Mouse (Mus musculus): ENCODE measurements around the gene Kcnmb4. TPM values are rescaled to one million over a fixed set of nuclear protein-coding genes. Genes with fewer than 3 reads are reported as not detected.

Gene Kcnmb4
- polyA plus RNA-seq, 1 experiment from 2014 or later: 1.5 TPM

GRCm38 (mm10) chr10:116444826-116445225, 28.9 kb downstream of the Kcnmb4 start:
- TF ChIP-seq CTCF (IDR thresholded peaks at IDR 0.05; ENCODE audit: low read depth): no peak
- Histone ChIP-seq H3K4me2 (ENCODE audit: low read length) (no peak overlapping the region), H3K36me3 (ENCODE audit: insufficient read depth, low read length) (no peaks in the 10 kb centered on the region), H3K27ac (no peak overlapping the region), H3K4me3 (replicated peaks; ENCODE audit: low read depth, low read length) (no peak overlapping the region), H3K27me3 (ENCODE audit: insufficient read depth, low read length) (no peaks in the 10 kb centered on the region), H3K4me1 (replicated peaks; ENCODE audit: insufficient read depth, low read length) (no peaks in the 10 kb centered on the region), H3K9ac (ENCODE audit: low read depth, low read length) (no peak overlapping the region), H3K9me3 (replicated peaks; ENCODE audit: low read length) (no peaks in the 10 kb centered on the region)
- no peak for DNase-seq (ENCODE audit: low spot score)
- 95% methylated on average over 8 of the region's 8 CpGs for WGBS
- no peak for ATAC-seq (replicated peaks; ENCODE audit: low FRiP score, low read depth)

DNA sequence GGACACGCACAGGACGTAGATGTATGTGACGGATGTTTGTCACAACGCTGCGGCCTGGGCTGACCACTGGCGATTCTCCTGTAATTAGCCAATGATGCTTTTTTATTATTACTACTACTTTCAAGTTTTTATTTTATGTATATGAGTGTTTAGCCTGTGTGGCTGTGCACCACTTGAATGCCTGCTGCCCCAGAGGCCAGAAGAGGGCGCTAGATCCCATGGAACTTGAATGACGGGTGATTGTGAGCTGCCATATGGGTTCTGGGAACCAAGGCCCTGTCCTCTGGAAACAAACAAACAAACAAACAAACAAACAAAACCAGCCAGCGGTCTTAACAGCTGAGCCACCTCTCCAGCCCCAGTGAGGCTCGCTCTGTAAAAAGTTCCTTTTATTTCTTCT, 29.3 kb downstream of the Kcnmb4 start:
- no peaks in the 10 kb centered on the region for H3K36me3 ChIP-seq (ENCODE audit: insufficient read depth, low read length)
- ATAC-seq (replicated peaks; ENCODE audit: low FRiP score, low read depth): no peak

DNA sequence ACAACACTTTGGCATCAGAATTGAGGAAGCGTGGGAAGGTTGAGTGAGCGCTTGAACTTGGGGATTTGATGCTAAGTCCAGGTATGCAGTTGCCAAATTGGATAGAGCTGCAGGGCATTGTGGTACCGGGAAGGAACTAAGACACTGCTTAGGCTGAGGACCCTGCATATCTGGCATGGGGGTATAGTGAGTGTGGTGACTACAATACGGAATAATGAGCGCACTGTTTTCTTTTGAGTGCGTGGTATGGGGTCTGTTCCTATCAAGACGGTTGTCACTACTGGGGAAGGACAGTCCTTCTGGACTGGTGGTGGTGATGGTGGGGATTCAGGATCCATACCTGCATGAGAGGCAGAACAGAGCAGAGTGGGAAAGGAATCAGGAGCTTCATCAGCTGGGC, 32.7 kb downstream of the Kcnmb4 start:
- DNase-seq (ENCODE audit: low spot score) (no peak), ATAC-seq (replicated peaks; ENCODE audit: low FRiP score, low read depth) (no peak)
- TF ChIP-seq CTCF (IDR thresholded peaks at IDR 0.05; ENCODE audit: low read depth): no peak
- H3K36me3 ChIP-seq (ENCODE audit: insufficient read depth, low read length): no peaks in the 10 kb centered on the region
- no peaks in the 10 kb centered on the region for H3K27me3 ChIP-seq (ENCODE audit: insufficient read depth, low read length)
- no peak overlapping the region for H3K4me3 ChIP-seq (replicated peaks; ENCODE audit: low read depth, low read length)
- WGBS: 93% methylated on average over 7 of the region's 7 CpGs
- no peak overlapping the region for H3K27ac ChIP-seq
- H3K4me1 ChIP-seq (replicated peaks; ENCODE audit: insufficient read depth, low read length): no peaks in the 10 kb centered on the region
- H3K9me3 ChIP-seq (replicated peaks; ENCODE audit: low read length): peaks cover 5% of the 10 kb centered on the region; the same call in 1 of the 2 replicates
- H3K4me2 ChIP-seq (ENCODE audit: low read length): no peak overlapping the region
- no peak overlapping the region for H3K9ac ChIP-seq (ENCODE audit: low read depth, low read length)

More for the DNA sequence above, 29.3 kb downstream of the Kcnmb4 start:
- H3K27me3 ChIP-seq (ENCODE audit: insufficient read depth, low read length): no peaks in the 10 kb centered on the region
- no peaks in the 10 kb centered on the region for H3K9me3 ChIP-seq (replicated peaks; ENCODE audit: low read length)
- WGBS: 94% methylated on average over 10 of the region's 10 CpGs
- no peak overlapping the region for H3K27ac ChIP-seq
- H3K4me2 ChIP-seq (ENCODE audit: low read length): no peak overlapping the region
- no peak for TF ChIP-seq CTCF (IDR thresholded peaks at IDR 0.05; ENCODE audit: low read depth)
- DNase-seq (ENCODE audit: low spot score): no peak
- no peak overlapping the region for H3K9ac ChIP-seq (ENCODE audit: low read depth, low read length)
- no peak overlapping the region for H3K4me3 ChIP-seq (replicated peaks; ENCODE audit: low read depth, low read length)
- no peaks in the 10 kb centered on the region for H3K4me1 ChIP-seq (replicated peaks; ENCODE audit: insufficient read depth, low read length)

DNA sequence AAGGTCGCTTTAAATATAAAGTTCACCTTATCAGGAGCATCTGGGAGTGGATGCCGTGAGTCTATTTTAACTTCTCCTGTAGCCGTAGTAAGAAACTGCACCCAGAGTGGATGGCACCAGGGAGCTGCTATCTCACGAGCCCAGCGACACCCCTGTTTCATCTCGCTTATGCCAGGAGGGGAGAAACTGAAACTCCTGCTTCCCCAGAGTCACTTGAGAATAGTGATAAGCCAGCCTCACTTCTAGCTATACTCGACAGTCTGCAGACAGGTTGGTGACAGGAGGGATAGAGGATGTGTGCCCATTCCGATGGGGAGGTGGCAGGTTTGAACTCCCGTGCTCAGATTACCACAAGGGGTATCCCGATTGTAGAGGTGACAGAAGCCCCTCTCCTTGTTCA, 33.6 kb downstream of the Kcnmb4 start:
- H3K9me3 ChIP-seq (replicated peaks; ENCODE audit: low read length): peaks cover 5% of the 10 kb centered on the region; the same call in 1 of the 2 replicates
- 79% methylated on average over 10 of the region's 10 CpGs for WGBS
- no peaks in the 10 kb centered on the region for H3K36me3 ChIP-seq (ENCODE audit: insufficient read depth, low read length)
- H3K9ac ChIP-seq (ENCODE audit: low read depth, low read length): no peak overlapping the region
- H3K27me3 ChIP-seq (ENCODE audit: insufficient read depth, low read length): no peaks in the 10 kb centered on the region
- no peak for ATAC-seq (replicated peaks; ENCODE audit: low FRiP score, low read depth)
- no peak for TF ChIP-seq CTCF (IDR thresholded peaks at IDR 0.05; ENCODE audit: low read depth)
- H3K27ac ChIP-seq: no peak overlapping the region
- no peak overlapping the region for H3K4me3 ChIP-seq (replicated peaks; ENCODE audit: low read depth, low read length)
- no peaks in the 10 kb centered on the region for H3K4me1 ChIP-seq (replicated peaks; ENCODE audit: insufficient read depth, low read length)
- no peak overlapping the region for H3K4me2 ChIP-seq (ENCODE audit: low read length)
- no peak for DNase-seq (ENCODE audit: low spot score)

DNA sequence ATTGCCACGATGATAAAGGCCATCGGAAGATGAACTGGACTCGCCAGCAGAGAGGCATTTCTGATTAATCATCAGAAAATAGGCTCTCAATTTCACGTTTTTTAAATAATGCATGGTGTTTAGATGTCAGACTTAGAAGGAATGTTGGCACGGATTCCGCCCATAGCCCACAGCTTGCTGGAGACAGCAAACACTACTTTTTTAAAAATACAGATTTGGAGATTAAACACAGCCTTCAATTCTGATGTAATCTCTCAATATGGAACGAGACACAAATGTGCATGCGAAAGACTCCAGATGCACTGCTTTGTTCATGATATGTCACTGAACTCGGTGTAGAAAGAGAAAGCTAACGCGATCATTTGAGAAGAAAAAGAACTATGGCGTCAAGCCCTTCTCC, 38.2 kb downstream of the Kcnmb4 start:
- Histone ChIP-seq H3K9me3 (replicated peaks; ENCODE audit: low read length) (peaks cover 5% of the 10 kb centered on the region; the same call in 1 of the 2 replicates), H3K4me3 (replicated peaks; ENCODE audit: low read depth, low read length) (no peak overlapping the region), H3K36me3 (ENCODE audit: insufficient read depth, low read length) (no peaks in the 10 kb centered on the region), H3K4me1 (replicated peaks; ENCODE audit: insufficient read depth, low read length) (no peaks in the 10 kb centered on the region), H3K27me3 (ENCODE audit: insufficient read depth, low read length) (no peaks in the 10 kb centered on the region), H3K4me2 (ENCODE audit: low read length) (no peak overlapping the region), H3K27ac (no peak overlapping the region), H3K9ac (ENCODE audit: low read depth, low read length) (no peak overlapping the region)
- ATAC-seq (replicated peaks; ENCODE audit: low FRiP score, low read depth) (no peak), DNase-seq (ENCODE audit: low spot score) (no peak)
- no peak for TF ChIP-seq CTCF (IDR thresholded peaks at IDR 0.05; ENCODE audit: low read depth)
- WGBS: 82% methylated on average over 12 of the region's 12 CpGs

DNA sequence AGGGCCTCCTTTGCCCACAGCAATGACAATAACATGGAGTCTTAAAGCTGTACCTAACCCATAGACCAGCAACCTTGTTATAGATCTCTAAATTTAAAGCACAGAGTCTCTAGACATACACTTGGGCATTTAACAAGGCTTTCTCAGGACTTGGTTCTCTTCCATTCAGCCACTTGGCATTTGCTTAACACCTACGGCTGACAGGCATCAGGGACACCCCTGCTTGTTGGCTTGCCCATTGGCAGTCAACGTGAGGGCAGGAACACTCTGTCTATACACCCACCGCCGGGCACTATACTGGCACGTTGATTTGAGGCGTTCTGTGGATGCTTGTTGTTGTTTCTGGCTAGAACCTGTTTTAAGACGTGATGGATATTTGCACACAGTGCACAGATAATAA, 41.3 kb downstream of the Kcnmb4 start:
- H3K9me3 ChIP-seq (replicated peaks; ENCODE audit: low read length): no peaks in the 10 kb centered on the region
- no peak for ATAC-seq (replicated peaks; ENCODE audit: low FRiP score, low read depth)
- no peaks in the 10 kb centered on the region for H3K27me3 ChIP-seq (ENCODE audit: insufficient read depth, low read length)
- H3K4me1 ChIP-seq (replicated peaks; ENCODE audit: insufficient read depth, low read length): no peaks in the 10 kb centered on the region
- H3K4me3 ChIP-seq (replicated peaks; ENCODE audit: low read depth, low read length): no peak overlapping the region
- TF ChIP-seq CTCF (IDR thresholded peaks at IDR 0.05; ENCODE audit: low read depth): no peak
- no peak overlapping the region for H3K9ac ChIP-seq (ENCODE audit: low read depth, low read length)
- no peak overlapping the region for H3K27ac ChIP-seq
- H3K36me3 ChIP-seq (ENCODE audit: insufficient read depth, low read length): no peaks in the 10 kb centered on the region
- no peak for DNase-seq (ENCODE audit: low spot score)
- 80% methylated on average over 7 of the region's 7 CpGs for WGBS
- H3K4me2 ChIP-seq (ENCODE audit: low read length): no peak overlapping the region
